Mouse (Mus musculus) CH12.LX (cell line): ENCODE data around the gene Serpina5.

Experiments used
- CTCF ChIP-seq, 2 experiments: IDR thresholded peaks in 1 of 2; conservative IDR thresholded peaks in 1 of 2; 2 replicates each; pipeline ENCODE4 v1.5.1; 2011 to 2012; ENCODE audit warnings: low read depth in 2 of 2, low read length in 2 of 2, improper control_type of control experiment in 1 of 2, inconsistent platforms in 1 of 2, mild to moderate bottlenecking in 1 of 2, moderate library complexity in 1 of 2
- NRF1 ChIP-seq: IDR thresholded peaks from 2 replicates; pipeline ENCODE4 v1.6.1; 2014; ENCODE audit warnings: low read depth, mild to moderate bottlenecking, inconsistent platforms, low read length, improper control_type of control experiment, moderate library complexity
- POLR2A ChIP-seq: IDR thresholded peaks from 2 replicates; pipeline ENCODE4 v1.6.1; 2011; ENCODE audit warnings: low read depth, mild to moderate bottlenecking, improper control_type of control experiment, low read length
- USF1 ChIP-seq: IDR thresholded peaks from 2 replicates; pipeline ENCODE4 v1.6.1; 2014; ENCODE audit warnings: low read depth, mild to moderate bottlenecking, inconsistent platforms, low read length, improper control_type of control experiment
- ZC3H11A ChIP-seq: IDR thresholded peaks from 2 replicates; pipeline ENCODE4 v1.6.1; 2012; ENCODE audit warnings: low read depth, mild to moderate bottlenecking, inconsistent platforms, low read length, improper control_type of control experiment

- no peak for TF ChIP-seq POLR2A
- no peak for TF ChIP-seq USF1
- no peak for TF ChIP-seq CTCF (conservative IDR thresholded peaks at IDR 0.05 in 1 of 2, IDR thresholded peaks at IDR 0.05 in 1 of 2; ENCODE audit: low read depth in 2 of 2, low read length in 2 of 2)
- TF ChIP-seq NRF1: no peak
- no peak for TF ChIP-seq ZC3H11A
These were observed 37.3 kb downstream of the Serpina5 start for GRCm38 (mm10) chr12:104138216-104138615.
